Mouse (Mus musculus): ENCODE data around the gene Cactin.

The Cactin gene

DNA sequence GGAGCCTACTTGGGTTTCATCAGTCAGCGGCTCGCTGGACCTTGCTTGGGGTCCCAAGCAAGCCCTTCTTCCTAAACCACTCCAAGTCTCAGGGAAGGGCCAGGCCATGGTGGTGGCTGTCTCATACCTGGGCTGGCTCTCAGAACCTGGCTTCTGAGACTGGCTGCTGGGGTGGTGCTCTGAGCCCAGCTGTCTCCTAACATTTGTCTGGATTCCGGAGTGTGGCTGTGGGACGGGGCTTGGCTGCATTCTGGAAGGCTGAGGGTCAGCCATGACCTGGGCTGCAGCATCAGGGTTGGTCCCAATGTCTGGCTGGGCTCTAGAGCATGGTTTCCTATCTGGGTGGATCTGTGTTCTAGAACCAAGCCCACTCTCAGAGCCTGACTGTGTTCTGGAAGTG lies 15.7 kb downstream of the Cactin start:
- no peaks in the 10 kb centered on the region for H3K9me3 ChIP-seq (ENCODE audit: low read length)
- TF ChIP-seq NANOG (IDR thresholded peaks at IDR 0.05; ENCODE audit: borderline replicate concordance, low read length) (no peak), CTCF (conservative IDR thresholded peaks at IDR 0.05; ENCODE audit: low read length) (no peak), POU5F1 (IDR thresholded peaks at IDR 0.05; ENCODE audit: borderline replicate concordance, low read length) (no peak)
- H3K36me3 ChIP-seq (ENCODE audit: insufficient read depth, low read length), result no peaks in the 10 kb centered on the region
- H3K27me3 ChIP-seq (ENCODE audit: insufficient read depth, low read length), result peaks cover 57% of the 10 kb centered on the region
- H3K4me3 ChIP-seq (replicated peaks; ENCODE audit: low read length), result no peak overlapping the region
- peaks cover 72% of the 10 kb centered on the region for H3K4me1 ChIP-seq (replicated peaks; ENCODE audit: low read depth, low read length)

DNA sequence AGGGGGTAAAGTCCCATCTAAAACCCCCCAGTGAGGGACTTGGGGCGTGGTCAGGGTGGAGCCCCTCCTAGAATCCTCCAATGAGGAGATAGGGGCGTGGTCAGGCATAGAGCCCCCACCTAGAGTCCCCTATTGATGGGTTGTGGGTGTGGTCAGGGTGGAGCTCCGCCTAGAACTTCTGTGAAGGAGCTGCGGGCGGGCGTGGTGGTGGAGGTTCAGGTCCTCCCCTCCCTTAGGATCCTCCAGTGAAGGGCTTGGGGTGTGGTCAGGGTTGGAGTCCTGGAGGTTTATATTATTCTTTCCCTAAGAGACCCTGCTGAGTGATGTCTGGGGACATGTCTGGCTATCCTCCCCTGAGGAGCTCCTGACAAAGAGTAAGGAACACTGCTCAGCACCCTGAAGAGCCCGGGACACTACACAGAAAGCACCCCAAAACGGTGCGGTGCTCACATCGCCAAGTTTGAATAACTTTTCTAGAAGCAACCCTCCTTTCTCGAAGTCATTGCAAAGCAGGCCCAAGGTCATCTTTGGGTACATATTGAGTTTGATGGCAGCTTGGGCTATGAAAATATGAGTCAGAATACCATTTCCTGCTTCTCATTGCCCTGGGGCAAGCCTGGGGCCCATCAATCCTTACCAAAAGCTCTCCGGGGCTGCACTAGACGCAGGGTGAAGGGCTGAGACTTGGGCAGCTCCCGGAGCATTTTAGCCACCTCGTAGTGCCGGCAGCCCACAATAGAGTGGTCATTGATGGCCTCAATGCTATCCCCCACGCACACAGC lies 19.8 kb downstream of the Cactin start:
- no peak for TF ChIP-seq POU5F1 (IDR thresholded peaks at IDR 0.05; ENCODE audit: borderline replicate concordance, low read length)
- no peak for TF ChIP-seq NANOG (IDR thresholded peaks at IDR 0.05; ENCODE audit: borderline replicate concordance, low read length)
- TF ChIP-seq CTCF (conservative IDR thresholded peaks at IDR 0.05; ENCODE audit: low read length), result no peak
- Histone ChIP-seq H3K27me3 (ENCODE audit: insufficient read depth, low read length) (peaks cover 64% of the 10 kb centered on the region), H3K4me1 (replicated peaks; ENCODE audit: low read depth, low read length) (peaks cover 74% of the 10 kb centered on the region), H3K9me3 (ENCODE audit: low read length) (no peaks in the 10 kb centered on the region), H3K4me3 (replicated peaks; ENCODE audit: low read length) (peak overlapping the region; percentile 56), H3K36me3 (ENCODE audit: insufficient read depth, low read length) (peaks cover 7% of the 10 kb centered on the region)

DNA sequence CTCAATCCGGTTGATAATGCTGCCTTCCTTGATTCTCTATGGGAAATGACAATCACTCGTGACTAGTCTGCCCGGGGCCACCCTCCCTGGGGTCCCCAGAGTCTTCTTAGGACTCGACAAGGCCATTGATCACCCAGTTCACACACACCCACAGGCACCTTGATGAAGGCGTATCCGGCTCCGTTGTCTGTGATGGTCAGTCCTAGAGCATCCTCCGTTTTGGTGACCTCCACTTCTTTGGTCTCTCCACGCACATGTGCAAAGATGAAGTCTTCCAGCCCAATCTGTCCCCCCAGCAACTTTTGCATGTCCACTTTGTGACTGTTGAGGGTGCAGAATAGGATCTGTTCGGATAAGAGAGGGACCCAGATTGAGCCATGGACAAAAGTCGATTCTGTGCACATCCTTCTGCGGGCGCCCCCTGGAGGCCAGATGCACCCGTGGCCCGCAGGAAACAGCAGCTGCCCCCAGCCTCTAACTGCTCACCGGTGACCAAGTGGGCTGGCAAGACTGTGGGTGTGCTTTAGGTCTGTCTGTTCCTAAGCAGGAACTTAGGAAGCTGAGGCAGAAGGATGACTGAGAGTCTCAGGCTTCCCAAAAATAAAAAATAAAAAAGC lies 20.5 kb downstream of the Cactin start:
- TF ChIP-seq CTCF (conservative IDR thresholded peaks at IDR 0.05; ENCODE audit: low read length) (peak; percentile 88), NANOG (IDR thresholded peaks at IDR 0.05; ENCODE audit: borderline replicate concordance, low read length) (no peak)
- peaks cover 11% of the 10 kb centered on the region for H3K36me3 ChIP-seq (ENCODE audit: insufficient read depth, low read length)
- H3K27me3 ChIP-seq (ENCODE audit: insufficient read depth, low read length), result peaks cover 60% of the 10 kb centered on the region
- peak overlapping the region; percentile 56 for H3K4me3 ChIP-seq (replicated peaks; ENCODE audit: low read length)
- H3K9me3 ChIP-seq (ENCODE audit: low read length), result no peaks in the 10 kb centered on the region
- H3K4me1 ChIP-seq (replicated peaks; ENCODE audit: low read depth, low read length), result peaks cover 74% of the 10 kb centered on the region

DNA sequence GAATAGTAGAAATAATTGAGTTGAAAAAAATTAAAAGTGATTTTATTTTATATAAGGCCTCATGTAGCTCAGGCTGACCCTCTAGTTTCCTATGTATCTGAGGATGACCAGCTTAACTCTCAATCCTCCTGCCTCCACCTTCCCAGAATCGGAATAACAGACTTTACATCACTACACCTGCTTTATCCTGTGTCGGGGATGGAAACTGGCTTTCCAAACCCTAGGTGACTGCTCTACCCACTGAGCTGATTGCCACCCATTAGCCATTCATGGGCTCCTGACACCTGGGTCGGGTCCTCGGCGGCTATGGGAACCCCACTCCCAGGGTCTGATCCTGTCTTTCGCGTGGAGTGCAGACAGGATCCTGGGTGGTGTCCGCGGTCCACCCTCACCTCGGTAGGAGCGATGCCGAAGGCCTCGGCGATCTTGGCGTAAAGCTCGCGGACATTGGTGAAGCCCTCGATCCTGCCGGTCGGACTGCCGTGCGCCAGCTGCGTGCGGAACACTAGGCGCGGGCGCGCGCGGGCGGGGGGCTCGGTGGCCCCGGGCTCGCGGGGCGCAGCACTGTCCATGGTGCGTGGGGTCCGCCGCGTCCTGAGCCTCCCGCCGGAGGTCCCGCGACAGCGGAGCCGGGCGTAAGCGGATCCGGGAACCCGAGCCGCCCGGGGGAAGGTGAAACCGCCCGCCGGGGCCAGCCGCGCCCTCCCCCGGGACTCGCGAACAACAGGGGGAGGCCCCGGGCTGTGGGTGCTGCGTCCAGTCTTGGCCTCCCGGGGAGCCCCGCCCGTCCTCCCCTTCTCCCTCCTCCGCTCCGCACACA lies 22.0 kb downstream of the Cactin start, which contains the start of gene Gipc3:
Gene Gipc3, minus strand, starts transcription at position 581 of the 820 bp plus-strand sequence.
- no peak for TF ChIP-seq CTCF (conservative IDR thresholded peaks at IDR 0.05; ENCODE audit: low read length)
- no peak for TF ChIP-seq NANOG (IDR thresholded peaks at IDR 0.05; ENCODE audit: borderline replicate concordance, low read length)
- TF ChIP-seq POU5F1 (IDR thresholded peaks at IDR 0.05; ENCODE audit: borderline replicate concordance, low read length), result no peak
- H3K9me3 ChIP-seq (ENCODE audit: low read length), result no peaks in the 10 kb centered on the region
- H3K4me3 ChIP-seq (replicated peaks; ENCODE audit: low read length), result peak within 1 kb of the TSS; percentile 77
- H3K27me3 ChIP-seq (ENCODE audit: insufficient read depth, low read length), result peaks cover 46% of the 10 kb centered on the region
- H3K4me1 ChIP-seq (replicated peaks; ENCODE audit: low read depth, low read length), result peaks cover 77% of the 10 kb centered on the region
- peaks cover 19% of the 10 kb centered on the region for H3K36me3 ChIP-seq (ENCODE audit: insufficient read depth, low read length)

DNA sequence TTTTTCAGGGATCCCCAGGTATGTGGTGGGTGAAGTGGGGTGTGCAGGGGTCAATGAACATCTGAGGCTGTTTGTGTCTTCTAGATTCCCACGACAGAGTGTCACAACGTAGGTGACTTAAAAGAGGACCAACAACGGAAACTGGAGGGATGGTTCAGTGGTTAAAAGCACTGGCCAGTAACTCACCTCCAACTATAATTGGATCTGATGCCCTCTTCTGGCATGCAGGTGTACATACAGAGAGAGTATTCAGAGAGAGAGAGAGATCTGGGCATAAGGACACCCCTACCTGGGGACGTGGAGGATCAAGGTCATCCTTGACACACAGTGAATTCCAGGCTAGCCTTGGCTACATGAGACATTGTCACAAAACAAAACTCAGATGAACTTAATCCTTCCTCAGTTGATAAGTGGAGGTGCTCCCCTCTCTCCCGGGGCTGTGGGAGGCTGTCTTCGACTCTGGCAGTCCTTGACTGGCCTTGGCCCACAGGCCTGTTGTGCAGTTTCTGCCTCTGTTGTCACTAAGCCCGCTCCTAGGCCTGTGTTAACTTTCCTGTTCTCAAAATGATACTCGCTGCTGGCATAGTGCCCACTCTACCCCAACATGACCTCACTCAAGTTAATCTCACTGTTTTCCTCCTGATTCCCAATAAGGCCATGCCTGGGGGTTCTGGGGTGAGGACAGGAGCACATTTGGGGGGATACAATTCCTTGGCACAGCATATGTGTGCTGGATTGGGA lies 23.7 kb downstream of the Cactin start:
- Histone ChIP-seq H3K4me3 (replicated peaks; ENCODE audit: low read length) (no peak overlapping the region), H3K27me3 (ENCODE audit: insufficient read depth, low read length) (peaks cover 37% of the 10 kb centered on the region), H3K9me3 (ENCODE audit: low read length) (no peaks in the 10 kb centered on the region), H3K36me3 (ENCODE audit: insufficient read depth, low read length) (peaks cover 29% of the 10 kb centered on the region), H3K4me1 (replicated peaks; ENCODE audit: low read depth, low read length) (peaks cover 86% of the 10 kb centered on the region)
- TF ChIP-seq POU5F1 (IDR thresholded peaks at IDR 0.05; ENCODE audit: borderline replicate concordance, low read length) (no peak), CTCF (conservative IDR thresholded peaks at IDR 0.05; ENCODE audit: low read length) (no peak), NANOG (IDR thresholded peaks at IDR 0.05; ENCODE audit: borderline replicate concordance, low read length) (no peak)

DNA sequence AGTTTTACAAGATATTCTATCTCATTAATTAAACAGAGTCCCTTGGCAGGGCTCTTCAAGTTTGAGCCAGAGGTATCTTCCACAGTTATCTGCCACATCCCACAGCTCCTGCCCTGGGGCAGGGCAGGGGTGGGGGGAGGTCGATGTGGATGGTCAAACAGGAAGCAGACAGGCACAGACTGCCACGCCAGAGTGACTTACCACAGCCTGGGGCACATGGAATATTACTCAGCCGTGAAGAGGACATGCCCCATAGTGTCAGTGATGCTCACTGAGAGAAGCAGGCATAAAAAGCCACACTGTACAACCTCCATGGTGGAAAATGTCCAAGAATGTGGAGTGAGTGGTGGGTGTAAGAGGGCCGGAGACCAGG lies 24.2 kb downstream of the Cactin start:
- peaks cover 37% of the 10 kb centered on the region for H3K27me3 ChIP-seq (ENCODE audit: insufficient read depth, low read length)
- peaks cover 84% of the 10 kb centered on the region for H3K4me1 ChIP-seq (replicated peaks; ENCODE audit: low read depth, low read length)
- TF ChIP-seq POU5F1 (IDR thresholded peaks at IDR 0.05; ENCODE audit: borderline replicate concordance, low read length), result no peak
- TF ChIP-seq CTCF (conservative IDR thresholded peaks at IDR 0.05; ENCODE audit: low read length), result no peak
- TF ChIP-seq NANOG (IDR thresholded peaks at IDR 0.05; ENCODE audit: borderline replicate concordance, low read length), result no peak
- H3K4me3 ChIP-seq (replicated peaks; ENCODE audit: low read length), result no peak overlapping the region
- H3K9me3 ChIP-seq (ENCODE audit: low read length), result no peaks in the 10 kb centered on the region
- peaks cover 29% of the 10 kb centered on the region for H3K36me3 ChIP-seq (ENCODE audit: insufficient read depth, low read length)

DNA sequence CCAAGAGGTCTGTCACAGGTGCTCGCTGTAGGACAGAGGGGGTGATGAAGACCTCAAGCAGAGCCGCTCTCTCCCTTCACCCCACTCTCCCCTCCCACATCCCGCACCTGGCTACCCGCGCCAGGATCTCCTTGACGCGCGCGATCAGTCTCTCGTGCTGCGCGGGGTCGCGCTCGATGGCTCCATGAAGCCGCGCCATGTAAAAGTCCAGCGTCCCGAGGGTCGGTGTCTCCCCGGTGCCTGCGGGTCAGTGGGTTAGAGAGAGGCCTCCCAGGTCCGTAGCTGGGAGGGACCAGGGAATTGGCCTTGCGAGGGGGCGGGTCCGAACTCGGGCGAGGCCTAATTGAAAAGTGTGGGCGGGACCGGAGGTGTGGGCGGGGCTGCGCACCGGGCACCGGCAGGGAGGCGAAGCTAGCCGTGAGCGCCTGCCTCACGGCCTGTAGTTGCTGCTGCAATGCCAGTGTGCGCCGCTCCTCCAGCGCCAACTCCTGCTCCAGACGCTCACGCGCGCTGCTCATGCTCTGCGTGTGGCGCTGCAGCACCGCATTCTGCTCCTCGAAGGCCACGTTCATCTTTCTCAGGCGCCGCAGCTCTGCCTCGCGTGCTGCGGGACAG lies 25.7 kb downstream of the Cactin start:
- peaks cover 78% of the 10 kb centered on the region for H3K4me1 ChIP-seq (replicated peaks; ENCODE audit: low read depth, low read length)
- H3K27me3 ChIP-seq (ENCODE audit: insufficient read depth, low read length), result peaks cover 37% of the 10 kb centered on the region
- no peaks in the 10 kb centered on the region for H3K9me3 ChIP-seq (ENCODE audit: low read length)
- H3K4me3 ChIP-seq (replicated peaks; ENCODE audit: low read length), result peak overlapping the region; percentile 76
- TF ChIP-seq NANOG (IDR thresholded peaks at IDR 0.05; ENCODE audit: borderline replicate concordance, low read length), result no peak
- no peak for TF ChIP-seq CTCF (conservative IDR thresholded peaks at IDR 0.05; ENCODE audit: low read length)
- no peak for TF ChIP-seq POU5F1 (IDR thresholded peaks at IDR 0.05; ENCODE audit: borderline replicate concordance, low read length)
- H3K36me3 ChIP-seq (ENCODE audit: insufficient read depth, low read length), result peaks cover 29% of the 10 kb centered on the region

All from E14TG2a.4 (cell line).